Mouse (Mus musculus) heart, embryonic 12.5 days (tissue): ENCODE measurements around the gene Rasgef1b. TPM values are rescaled to one million over a fixed set of nuclear protein-coding genes. Genes with fewer than 3 reads are reported as not detected.

Experiments
- ATAC-seq: fragments of 200-750 bp; cut with Nextera tagmentation; 2 replicates; pipeline ENCODE4 v1.8.0; 2017; ENCODE audit warnings: moderate TSS enrichment, moderate library complexity; ENCODE audit not compliant: insufficient number of reproducible peaks, low FRiP score
- H3K27ac ChIP-seq: fragments of 300-500 bp; sonication (generic); 2 replicates; pipeline ENCODE4 v1.5.1; 2016; ENCODE audit warnings: mild to moderate bottlenecking, moderate library complexity; ENCODE audit not compliant: poor library complexity, severe bottlenecking
- H3K27me3 ChIP-seq: fragments of 300-500 bp; sonication (generic); replicated peaks from 2 replicates; pipeline ENCODE4 v1.6.1; 2016; ENCODE audit warnings: mild to moderate bottlenecking, moderate library complexity
- H3K36me3 ChIP-seq: fragments of 300-500 bp; sonication (generic); 2 replicates; pipeline ENCODE4 v1.6.1; 2016; ENCODE audit warnings: mild to moderate bottlenecking, moderate library complexity
- H3K4me1 ChIP-seq: fragments of 300-500 bp; sonication (generic); replicated peaks from 2 replicates; pipeline ENCODE4 v1.6.1; 2016; ENCODE audit warnings: mild to moderate bottlenecking
- H3K4me2 ChIP-seq: fragments of 300-500 bp; sonication (generic); 2 replicates; pipeline ENCODE4 v1.6.1; 2016; ENCODE audit warnings: mild to moderate bottlenecking, moderate library complexity
- H3K4me3 ChIP-seq: fragments of 300-500 bp; sonication (generic); 2 replicates; pipeline ENCODE4 v1.5.1; 2016; ENCODE audit warnings: mild to moderate bottlenecking
- H3K9ac ChIP-seq: fragments of 300-500 bp; sonication (generic); 2 replicates; pipeline ENCODE4 v1.6.1; 2016; ENCODE audit warnings: mild to moderate bottlenecking, moderate library complexity
- H3K9me3 ChIP-seq: fragments of 300-500 bp; sonication (generic); replicated peaks from 2 replicates; pipeline ENCODE4 v1.6.1; 2016; ENCODE audit warnings: mild to moderate bottlenecking, moderate library complexity
- WGBS: fragments of 180-500 bp; shearing (Covaris S2); methylation state at CpG from one replicate; pipeline ENCODE4 v1.1.7; 2016; 5-methylcytosine and 5-hydroxymethylcytosine counted together
- polyA plus RNA-seq: library from polyadenylated mRNA; unstranded; fragments of >200 nt; fragmentation: Nextera tagmentation; extraction: Ambion mirVana; gene quantifications from 2 replicates; pipeline ENCODE4 v1.2.1, GENCODE M21; 2016

Rasgef1b gene
- polyA plus RNA-seq, 1 experiment from 2014 or later: 44.7 TPM

GRCm38 (mm10) chr5:99513209-99513880 is 215.5 kb downstream of the Rasgef1b start:
- H3K27me3 ChIP-seq: no peaks in the 10 kb centered on the region
- no peak for ATAC-seq

GRCm38 (mm10) chr5:99511081-99511480 is 217.8 kb downstream of the Rasgef1b start:
- Histone ChIP-seq H3K36me3 (no peaks in the 10 kb centered on the region), H3K9me3 (no peaks in the 10 kb centered on the region), H3K27ac (no peak overlapping the region), H3K4me3 (no peak overlapping the region), H3K4me2 (no peak overlapping the region), H3K4me1 (peaks cover 4% of the 10 kb centered on the region), H3K9ac (no peak overlapping the region), H3K27me3 (no peaks in the 10 kb centered on the region)
- WGBS: 68% methylated on average over 11 of the region's 11 CpGs
- no peak for ATAC-seq

More at GRCm38 (mm10) chr5:99513209-99513880, 215.5 kb downstream of the Rasgef1b start:
- Histone ChIP-seq H3K27ac (no peak overlapping the region), H3K9me3 (no peaks in the 10 kb centered on the region), H3K4me3 (no peak overlapping the region), H3K4me2 (no peak overlapping the region), H3K4me1 (peaks cover 7% of the 10 kb centered on the region), H3K9ac (no peak overlapping the region), H3K36me3 (no peaks in the 10 kb centered on the region)
- 84% methylated on average over 9 of the region's 9 CpGs for WGBS

GRCm38 (mm10) chr5:99506109-99506508 is 222.8 kb downstream of the Rasgef1b start:
- Histone ChIP-seq H3K4me2 (no peak overlapping the region), H3K27me3 (no peaks in the 10 kb centered on the region), H3K27ac (no peak overlapping the region), H3K9ac (no peak overlapping the region), H3K9me3 (no peaks in the 10 kb centered on the region), H3K36me3 (no peaks in the 10 kb centered on the region), H3K4me3 (no peak overlapping the region), H3K4me1 (no peaks in the 10 kb centered on the region)
- WGBS: 76% methylated on average over 7 of the region's 7 CpGs
- no peak for ATAC-seq

- no peaks in the 10 kb centered on the region for H3K36me3 ChIP-seq
- no peak for ATAC-seq
- H3K27me3 ChIP-seq: no peaks in the 10 kb centered on the region
- H3K27ac ChIP-seq: no peak overlapping the region
- whole genome bisulfite sequencing: 72% methylated on average over 9 of the region's 9 CpGs
- no peak overlapping the region for H3K4me3 ChIP-seq
- no peak overlapping the region for H3K4me2 ChIP-seq
- H3K9me3 ChIP-seq: no peaks in the 10 kb centered on the region
- 0 out of 2 replicates have a peak, but pooled peaks cover 6% of the 10 kb centered on the region for H3K4me1 ChIP-seq
- no peak overlapping the region for H3K9ac ChIP-seq
Measured at GRCm38 (mm10) chr5:99504349-99504830, 224.5 kb downstream of the Rasgef1b start.

GRCm38 (mm10) chr5:99502681-99503080 is 226.2 kb downstream of the Rasgef1b start:
- no peak for ATAC-seq
- Histone ChIP-seq H3K36me3 (no peaks in the 10 kb centered on the region), H3K4me2 (no peak overlapping the region), H3K27ac (no peak overlapping the region), H3K9ac (no peak overlapping the region), H3K9me3 (no peaks in the 10 kb centered on the region), H3K4me3 (no peak overlapping the region), H3K27me3 (no peaks in the 10 kb centered on the region), H3K4me1 (peaks cover 8% of the 10 kb centered on the region)
- 80% methylated on average over 9 of the region's 9 CpGs for WGBS

- 62% methylated on average over 7 of the region's 7 CpGs for WGBS
- H3K9ac ChIP-seq: no peak overlapping the region
- H3K27me3 ChIP-seq: no peaks in the 10 kb centered on the region
- no peak overlapping the region for H3K27ac ChIP-seq
- H3K36me3 ChIP-seq: no peaks in the 10 kb centered on the region
- H3K4me2 ChIP-seq: no peak overlapping the region
- no peaks in the 10 kb centered on the region for H3K9me3 ChIP-seq
- H3K4me3 ChIP-seq: no peak overlapping the region
- H3K4me1 ChIP-seq: peaks cover 31% of the 10 kb centered on the region
- no peak for ATAC-seq
Measured at GRCm38 (mm10) chr5:99499404-99500089, 229.3 kb downstream of the Rasgef1b start.

- Histone ChIP-seq H3K27ac (peak overlapping the region; percentile 47; the same call in 1 of the 2 replicates), H3K9me3 (no peaks in the 10 kb centered on the region), H3K9ac (no peak overlapping the region), H3K27me3 (no peaks in the 10 kb centered on the region), H3K4me1 (peaks cover 38% of the 10 kb centered on the region), H3K36me3 (no peaks in the 10 kb centered on the region), H3K4me3 (no peak overlapping the region), H3K4me2 (no peak overlapping the region)
- 50% methylated on average over 11 of the region's 11 CpGs for WGBS
- no peak for ATAC-seq
Measured at GRCm38 (mm10) chr5:99497856-99498255, 231.0 kb downstream of the Rasgef1b start.

GRCm38 (mm10) chr5:99496931-99497782 is 231.7 kb downstream of the Rasgef1b start:
- WGBS: 62% methylated on average over 9 of the region's 9 CpGs
- H3K4me1 ChIP-seq: peaks cover 38% of the 10 kb centered on the region
- 0 out of 2 replicates have a peak, but pooled peaks have one; percentile 19 for ATAC-seq
- no peaks in the 10 kb centered on the region for H3K36me3 ChIP-seq
- no peak overlapping the region for H3K4me2 ChIP-seq
- H3K27ac ChIP-seq: peak overlapping the region; percentile 47
- H3K27me3 ChIP-seq: no peaks in the 10 kb centered on the region
- no peak overlapping the region for H3K4me3 ChIP-seq
- no peak overlapping the region for H3K9ac ChIP-seq
- H3K9me3 ChIP-seq: no peaks in the 10 kb centered on the region

GRCm38 (mm10) chr5:99496157-99496453 is 232.8 kb downstream of the Rasgef1b start:
- H3K9ac ChIP-seq: no peak overlapping the region
- H3K4me1 ChIP-seq: peaks cover 38% of the 10 kb centered on the region
- no peaks in the 10 kb centered on the region for H3K27me3 ChIP-seq
- H3K4me3 ChIP-seq: no peak overlapping the region
- 67% methylated on average over 1 of the region's 1 CpGs for WGBS
- no peak overlapping the region for H3K4me2 ChIP-seq
- H3K36me3 ChIP-seq: no peaks in the 10 kb centered on the region
- no peak for ATAC-seq
- H3K9me3 ChIP-seq: no peaks in the 10 kb centered on the region
- no peak overlapping the region; the same call in 1 of the 2 replicates for H3K27ac ChIP-seq

- no peak for ATAC-seq
- H3K27ac ChIP-seq: no peak overlapping the region; the same call in 1 of the 2 replicates
- H3K36me3 ChIP-seq: no peaks in the 10 kb centered on the region
- H3K9me3 ChIP-seq: no peaks in the 10 kb centered on the region
- no peaks in the 10 kb centered on the region for H3K27me3 ChIP-seq
- WGBS: 74% methylated on average over 10 of the region's 10 CpGs
- H3K9ac ChIP-seq: no peak overlapping the region
- no peak overlapping the region for H3K4me3 ChIP-seq
- H3K4me2 ChIP-seq: no peak overlapping the region
- peaks cover 38% of the 10 kb centered on the region for H3K4me1 ChIP-seq
Measured at GRCm38 (mm10) chr5:99495354-99496156, 233.3 kb downstream of the Rasgef1b start.
